Mouse (Mus musculus): ENCODE measurements around the gene Sprtn. TPM values are rescaled to one million over a fixed set of nuclear protein-coding genes. Genes with fewer than 3 reads are reported as not detected.

Gene Sprtn
- polyA plus RNA-seq, 1 experiment from 2014 or later, result 9.1 TPM

GRCm38 (mm10) chr8:124896010-124896631, 1.6 kb upstream of the Sprtn start:
- peak overlapping the region; percentile 87 for H3K4me2 ChIP-seq (ENCODE audit: low read depth, low read length)

GRCm38 (mm10) chr8:124896632-124897385, 877 bp upstream of the Sprtn start:
- peak overlapping the region; percentile 85 for H3K9ac ChIP-seq (ENCODE audit: low read length)
- no peaks in the 10 kb centered on the region for H3K27me3 ChIP-seq (ENCODE audit: control insufficient read depth, insufficient read depth, low read depth, low read length)
- H3K36me3 ChIP-seq (ENCODE audit: control insufficient read depth, insufficient read depth, low read length), result peaks cover 25% of the 10 kb centered on the region

More at GRCm38 (mm10) chr8:124896010-124896631, 1.6 kb upstream of the Sprtn start:
- Histone ChIP-seq H3K9ac (ENCODE audit: low read length) (peak overlapping the region; percentile 85), H3K27ac (ENCODE audit: low read length) (peak overlapping the region; percentile 84), H3K36me3 (ENCODE audit: control insufficient read depth, insufficient read depth, low read length) (peaks cover 22% of the 10 kb centered on the region), H3K27me3 (ENCODE audit: control insufficient read depth, insufficient read depth, low read depth, low read length) (no peaks in the 10 kb centered on the region), H3K9me3 (ENCODE audit: control insufficient read depth, low read length) (no peaks in the 10 kb centered on the region), H3K4me3 (ENCODE audit: low read length) (peak overlapping the region; percentile 95), H3K4me1 (replicated peaks; ENCODE audit: control insufficient read depth, insufficient read depth, low read length) (peaks cover 24% of the 10 kb centered on the region)
- peak; percentile 49 for ATAC-seq (ENCODE audit: low read depth)
- WGBS, result 56% methylated on average over 26 of the region's 26 CpGs

GRCm38 (mm10) chr8:124898251-124898905, 692 bp downstream of the Sprtn start:
- Histone ChIP-seq H3K4me1 (replicated peaks; ENCODE audit: control insufficient read depth, insufficient read depth, low read length) (peaks cover 24% of the 10 kb centered on the region), H3K4me3 (ENCODE audit: low read length) (peak overlapping the region; percentile 95), H3K27me3 (ENCODE audit: control insufficient read depth, insufficient read depth, low read depth, low read length) (no peaks in the 10 kb centered on the region), H3K36me3 (ENCODE audit: control insufficient read depth, insufficient read depth, low read length) (peaks cover 35% of the 10 kb centered on the region), H3K4me2 (ENCODE audit: low read depth, low read length) (peak overlapping the region; percentile 89), H3K27ac (ENCODE audit: low read length) (no peak overlapping the region), H3K9me3 (ENCODE audit: control insufficient read depth, low read length) (no peaks in the 10 kb centered on the region), H3K9ac (ENCODE audit: low read length) (peak overlapping the region; percentile 89)
- WGBS, result 3% methylated on average over 31 of the region's 31 CpGs
- ATAC-seq (ENCODE audit: low read depth), result no peak

More at GRCm38 (mm10) chr8:124896632-124897385, 877 bp upstream of the Sprtn start:
- H3K4me2 ChIP-seq (ENCODE audit: low read depth, low read length), result peak overlapping the region; percentile 87
- H3K27ac ChIP-seq (ENCODE audit: low read length), result peak overlapping the region; percentile 86
- H3K4me1 ChIP-seq (replicated peaks; ENCODE audit: control insufficient read depth, insufficient read depth, low read length), result peaks cover 24% of the 10 kb centered on the region
- peak; percentile 64 for ATAC-seq (ENCODE audit: low read depth)
- no peaks in the 10 kb centered on the region for H3K9me3 ChIP-seq (ENCODE audit: control insufficient read depth, low read length)
- WGBS, result 1% methylated on average over 57 of the region's 60 CpGs
- H3K4me3 ChIP-seq (ENCODE audit: low read length), result peak overlapping the region; percentile 95

- H3K4me1 ChIP-seq (replicated peaks; ENCODE audit: control insufficient read depth, insufficient read depth, low read length), result peaks cover 7% of the 10 kb centered on the region
- WGBS, result 90% methylated on average over 15 of the region's 15 CpGs
Measured at GRCm38 (mm10) chr8:124903198-124903597, 5.5 kb downstream of the Sprtn start.

GRCm38 (mm10) chr8:124905482-124905881, 7.8 kb downstream of the Sprtn start:
- Histone ChIP-seq H3K4me1 (replicated peaks; ENCODE audit: control insufficient read depth, insufficient read depth, low read length) (no peaks in the 10 kb centered on the region), H3K9ac (ENCODE audit: low read length) (no peak overlapping the region), H3K27ac (ENCODE audit: low read length) (no peak overlapping the region), H3K9me3 (ENCODE audit: control insufficient read depth, low read length) (no peaks in the 10 kb centered on the region), H3K27me3 (ENCODE audit: control insufficient read depth, insufficient read depth, low read depth, low read length) (no peaks in the 10 kb centered on the region), H3K36me3 (ENCODE audit: control insufficient read depth, insufficient read depth, low read length) (peaks cover 48% of the 10 kb centered on the region), H3K4me3 (ENCODE audit: low read length) (no peak overlapping the region), H3K4me2 (ENCODE audit: low read depth, low read length) (no peak overlapping the region)
- ATAC-seq (ENCODE audit: low read depth), result no peak
- 87% methylated on average over 2 of the region's 2 CpGs for WGBS

More at GRCm38 (mm10) chr8:124903198-124903597, 5.5 kb downstream of the Sprtn start:
- Histone ChIP-seq H3K4me2 (ENCODE audit: low read depth, low read length) (no peak overlapping the region), H3K27me3 (ENCODE audit: control insufficient read depth, insufficient read depth, low read depth, low read length) (no peaks in the 10 kb centered on the region), H3K27ac (ENCODE audit: low read length) (no peak overlapping the region), H3K9me3 (ENCODE audit: control insufficient read depth, low read length) (no peaks in the 10 kb centered on the region), H3K9ac (ENCODE audit: low read length) (no peak overlapping the region), H3K36me3 (ENCODE audit: control insufficient read depth, insufficient read depth, low read length) (peaks cover 40% of the 10 kb centered on the region), H3K4me3 (ENCODE audit: low read length) (no peak overlapping the region)
- no peak for ATAC-seq (ENCODE audit: low read depth)

GRCm38 (mm10) chr8:124909936-124910335, 12.2 kb downstream of the Sprtn start:
- 89% methylated on average over 16 of the region's 16 CpGs for WGBS
- Histone ChIP-seq H3K36me3 (ENCODE audit: control insufficient read depth, insufficient read depth, low read length) (peaks cover 48% of the 10 kb centered on the region), H3K27me3 (ENCODE audit: control insufficient read depth, insufficient read depth, low read depth, low read length) (no peaks in the 10 kb centered on the region), H3K4me3 (ENCODE audit: low read length) (no peak overlapping the region), H3K27ac (ENCODE audit: low read length) (no peak overlapping the region), H3K4me2 (ENCODE audit: low read depth, low read length) (no peak overlapping the region), H3K4me1 (replicated peaks; ENCODE audit: control insufficient read depth, insufficient read depth, low read length) (no peaks in the 10 kb centered on the region), H3K9ac (ENCODE audit: low read length) (no peak overlapping the region), H3K9me3 (ENCODE audit: control insufficient read depth, low read length) (no peaks in the 10 kb centered on the region)
- no peak for ATAC-seq (ENCODE audit: low read depth)

GRCm38 (mm10) chr8:124910349-124910748, 12.7 kb downstream of the Sprtn start:
- Histone ChIP-seq H3K4me2 (ENCODE audit: low read depth, low read length) (no peak overlapping the region), H3K9me3 (ENCODE audit: control insufficient read depth, low read length) (no peaks in the 10 kb centered on the region), H3K9ac (ENCODE audit: low read length) (no peak overlapping the region), H3K4me3 (ENCODE audit: low read length) (no peak overlapping the region), H3K4me1 (replicated peaks; ENCODE audit: control insufficient read depth, insufficient read depth, low read length) (no peaks in the 10 kb centered on the region), H3K36me3 (ENCODE audit: control insufficient read depth, insufficient read depth, low read length) (peaks cover 50% of the 10 kb centered on the region), H3K27ac (ENCODE audit: low read length) (no peak overlapping the region), H3K27me3 (ENCODE audit: control insufficient read depth, insufficient read depth, low read depth, low read length) (no peaks in the 10 kb centered on the region)
- ATAC-seq (ENCODE audit: low read depth), result no peak
- 78% methylated on average over 10 of the region's 10 CpGs for WGBS

- no peaks in the 10 kb centered on the region for H3K27me3 ChIP-seq (ENCODE audit: control insufficient read depth, insufficient read depth, low read depth, low read length)
- peaks cover 42% of the 10 kb centered on the region for H3K36me3 ChIP-seq (ENCODE audit: control insufficient read depth, insufficient read depth, low read length)
- no peak for ATAC-seq (ENCODE audit: low read depth)
- H3K4me3 ChIP-seq (ENCODE audit: low read length), result no peak overlapping the region
- H3K9me3 ChIP-seq (ENCODE audit: control insufficient read depth, low read length), result no peaks in the 10 kb centered on the region
- no peaks in the 10 kb centered on the region for H3K4me1 ChIP-seq (replicated peaks; ENCODE audit: control insufficient read depth, insufficient read depth, low read length)
- no peak overlapping the region for H3K9ac ChIP-seq (ENCODE audit: low read length)
- no peak overlapping the region for H3K4me2 ChIP-seq (ENCODE audit: low read depth, low read length)
- 80% methylated on average over 17 of the region's 17 CpGs for WGBS
- no peak overlapping the region for H3K27ac ChIP-seq (ENCODE audit: low read length)
Measured at GRCm38 (mm10) chr8:124911938-124912872, 14.5 kb downstream of the Sprtn start.

Measured in lung, embryonic 16.5 days (tissue).